Mouse (Mus musculus) heart, embryonic 15.5 days (tissue): Measurements from ENCODE around the gene Babam1. TPM values are rescaled to one million over a fixed set of nuclear protein-coding genes. Genes with fewer than 3 reads are reported as not detected.

Source experiments
- ATAC-seq: fragments of 200-750 bp; cut with Nextera tagmentation; replicated peaks from 2 replicates; pipeline ENCODE4 v1.8.0; 2017; ENCODE audit warnings: low read depth, moderate TSS enrichment; ENCODE audit not compliant: insufficient number of reproducible peaks, insufficient read depth, low FRiP score
- H3K27ac ChIP-seq: fragments of 300-500 bp; sonication (generic); 2 replicates; pipeline ENCODE4 v1.5.1; 2015; ENCODE audit warnings: mild to moderate bottlenecking, inconsistent platforms
- H3K27me3 ChIP-seq: fragments of 300-500 bp; sonication (generic); 2 replicates; pipeline ENCODE4 v1.6.1; 2015; ENCODE audit warnings: inconsistent platforms
- H3K36me3 ChIP-seq: fragments of 300-500 bp; sonication (generic); 2 replicates; pipeline ENCODE4 v1.6.1; 2015; ENCODE audit warnings: mild to moderate bottlenecking, inconsistent platforms
- H3K4me1 ChIP-seq: fragments of 300-500 bp; sonication (generic); replicated peaks from 2 replicates; pipeline ENCODE4 v1.6.1; 2015; ENCODE audit warnings: inconsistent platforms
- H3K4me2 ChIP-seq: fragments of 300-500 bp; sonication (generic); 2 replicates; pipeline ENCODE4 v1.6.1; 2015; ENCODE audit warnings: inconsistent platforms, mild to moderate bottlenecking, moderate library complexity
- H3K4me3 ChIP-seq: fragments of 300-500 bp; sonication (generic); 2 replicates; pipeline ENCODE4 v1.5.1; 2015; ENCODE audit warnings: mild to moderate bottlenecking, inconsistent platforms
- H3K9ac ChIP-seq: fragments of 300-500 bp; sonication (generic); 2 replicates; pipeline ENCODE4 v1.6.1; 2015; ENCODE audit warnings: mild to moderate bottlenecking, inconsistent platforms
- H3K9me3 ChIP-seq: fragments of 300-500 bp; sonication (generic); replicated peaks from 2 replicates; pipeline ENCODE4 v1.6.1; 2016; ENCODE audit warnings: inconsistent platforms
- WGBS: fragments of 180-500 bp; shearing (Covaris S2); methylation state at CpG from one replicate; pipeline ENCODE4 v1.1.7; 2015; ENCODE audit warnings: mixed read lengths; 5-methylcytosine and 5-hydroxymethylcytosine counted together
- polyA plus RNA-seq: library from polyadenylated mRNA; unstranded; fragments of >200 nt; fragmentation: Nextera tagmentation; extraction: Ambion mirVana; gene quantifications from 2 replicates; pipeline ENCODE4 v1.2.1, GENCODE M21; 2015

The Babam1 gene
- polyA plus RNA-seq, 1 experiment from 2014 or later: 75.5 TPM

GRCm38 (mm10) chr8:71397701-71398100 lies 1.0 kb downstream of the Babam1 start:
- no peak for ATAC-seq
- no peak overlapping the region for H3K27ac ChIP-seq
- WGBS: 83% methylated on average over 12 of the region's 12 CpGs
- no peaks in the 10 kb centered on the region for H3K27me3 ChIP-seq
- H3K9me3 ChIP-seq: no peaks in the 10 kb centered on the region
- H3K9ac ChIP-seq: peak overlapping the region; percentile 76; the same call in 1 of the 2 replicates
- H3K4me2 ChIP-seq: peak overlapping the region; percentile 84
- peak overlapping the region; percentile 64 for H3K4me3 ChIP-seq
- H3K36me3 ChIP-seq: peaks cover 13% of the 10 kb centered on the region
- H3K4me1 ChIP-seq: peaks cover 13% of the 10 kb centered on the region

- H3K4me3 ChIP-seq: no peak overlapping the region
Observed at GRCm38 (mm10) chr8:71400826-71401225, 4.2 kb downstream of the Babam1 start.

GRCm38 (mm10) chr8:71401454-71401853 lies 4.8 kb downstream of the Babam1 start:
- no peaks in the 10 kb centered on the region for H3K9me3 ChIP-seq
- no peaks in the 10 kb centered on the region for H3K27me3 ChIP-seq
- no peak for ATAC-seq
- no peak overlapping the region for H3K4me2 ChIP-seq
- no peak overlapping the region for H3K27ac ChIP-seq
- H3K36me3 ChIP-seq: peaks cover 13% of the 10 kb centered on the region
- H3K4me1 ChIP-seq: peaks cover 22% of the 10 kb centered on the region
- no peak overlapping the region for H3K4me3 ChIP-seq
- no peak overlapping the region for H3K9ac ChIP-seq

More at GRCm38 (mm10) chr8:71400826-71401225, 4.2 kb downstream of the Babam1 start:
- Histone ChIP-seq H3K27ac (no peak overlapping the region), H3K36me3 (peaks cover 13% of the 10 kb centered on the region), H3K4me1 (peaks cover 20% of the 10 kb centered on the region), H3K9ac (no peak overlapping the region), H3K9me3 (no peaks in the 10 kb centered on the region), H3K4me2 (no peak overlapping the region), H3K27me3 (no peaks in the 10 kb centered on the region)
- 82% methylated on average over 2 of the region's 2 CpGs for WGBS
- no peak for ATAC-seq

GRCm38 (mm10) chr8:71402446-71402964 lies 5.8 kb downstream of the Babam1 start:
- Histone ChIP-seq H3K4me2 (no peak overlapping the region), H3K36me3 (peaks cover 13% of the 10 kb centered on the region), H3K4me3 (no peak overlapping the region), H3K27me3 (no peaks in the 10 kb centered on the region), H3K27ac (no peak overlapping the region), H3K4me1 (peaks cover 26% of the 10 kb centered on the region), H3K9ac (no peak overlapping the region), H3K9me3 (no peaks in the 10 kb centered on the region)
- ATAC-seq: no peak
- WGBS: 86% methylated on average over 9 of the region's 9 CpGs

- Histone ChIP-seq H3K27me3 (no peaks in the 10 kb centered on the region), H3K9ac (no peak overlapping the region), H3K4me1 (peaks cover 26% of the 10 kb centered on the region), H3K36me3 (peaks cover 14% of the 10 kb centered on the region), H3K9me3 (no peaks in the 10 kb centered on the region), H3K4me3 (no peak overlapping the region), H3K4me2 (no peak overlapping the region), H3K27ac (no peak overlapping the region)
- no peak for ATAC-seq
- WGBS: 67% methylated on average over 6 of the region's 6 CpGs
Observed at GRCm38 (mm10) chr8:71403107-71403885, 6.6 kb downstream of the Babam1 start.

- 86% methylated on average over 8 of the region's 8 CpGs for WGBS
- no peak overlapping the region for H3K4me3 ChIP-seq
- H3K9ac ChIP-seq: no peak overlapping the region
- peaks cover 14% of the 10 kb centered on the region; the same call in 1 of the 2 replicates for H3K36me3 ChIP-seq
- no peak overlapping the region for H3K4me2 ChIP-seq
- no peak overlapping the region for H3K27ac ChIP-seq
- H3K27me3 ChIP-seq: no peaks in the 10 kb centered on the region
- ATAC-seq: no peak
- H3K9me3 ChIP-seq: no peaks in the 10 kb centered on the region
- peaks cover 26% of the 10 kb centered on the region for H3K4me1 ChIP-seq
Observed at GRCm38 (mm10) chr8:71404011-71404410, 7.3 kb downstream of the Babam1 start.

GRCm38 (mm10) chr8:71404951-71405351 lies 8.3 kb downstream of the Babam1 start:
- 84% methylated on average over 9 of the region's 9 CpGs for WGBS
- no peak overlapping the region for H3K9ac ChIP-seq

GRCm38 (mm10) chr8:71405401-71406098 lies 8.9 kb downstream of the Babam1 start, which contains the start of gene Ankle1:
Gene Ankle1 (plus strand): TSS chr8:71406010.
- Histone ChIP-seq H3K9me3 (no peaks in the 10 kb centered on the region), H3K4me3 (peak within 1 kb of the TSS; percentile 72), H3K9ac (peak within 1 kb of the TSS; percentile 74), H3K27ac (peak within 1 kb of the TSS; percentile 34; the same call in 1 of the 2 replicates), H3K36me3 (peaks cover 18% of the 10 kb centered on the region; the same call in 1 of the 2 replicates), H3K4me2 (peak within 1 kb of the TSS; percentile 95), H3K4me1 (peaks cover 26% of the 10 kb centered on the region), H3K27me3 (no peaks in the 10 kb centered on the region)
- 18% methylated on average over 33 of the region's 33 CpGs for WGBS
- ATAC-seq: peak; percentile 88

More at GRCm38 (mm10) chr8:71404951-71405351, 8.3 kb downstream of the Babam1 start:
- Histone ChIP-seq H3K4me3 (no peak overlapping the region), H3K9me3 (no peaks in the 10 kb centered on the region), H3K4me1 (peaks cover 26% of the 10 kb centered on the region), H3K27me3 (no peaks in the 10 kb centered on the region), H3K36me3 (peaks cover 16% of the 10 kb centered on the region; the same call in 1 of the 2 replicates), H3K27ac (no peak overlapping the region), H3K4me2 (peak overlapping the region; percentile 95; the same call in 1 of the 2 replicates)
- no peak for ATAC-seq

- WGBS: 1% methylated on average over 55 of the region's 55 CpGs
- Histone ChIP-seq H3K4me1 (peaks cover 26% of the 10 kb centered on the region), H3K4me3 (peak overlapping the region; percentile 72), H3K4me2 (peak overlapping the region; percentile 95), H3K36me3 (peaks cover 18% of the 10 kb centered on the region; the same call in 1 of the 2 replicates), H3K27me3 (no peaks in the 10 kb centered on the region), H3K9me3 (no peaks in the 10 kb centered on the region), H3K9ac (peak overlapping the region; percentile 74), H3K27ac (peak overlapping the region; percentile 34; the same call in 1 of the 2 replicates)
- peak; percentile 71; the same call in 1 of the 2 replicates for ATAC-seq
Observed at GRCm38 (mm10) chr8:71406099-71407015, 9.7 kb downstream of the Babam1 start.

- no peak for ATAC-seq
- peaks cover 18% of the 10 kb centered on the region; the same call in 1 of the 2 replicates for H3K36me3 ChIP-seq
- H3K27me3 ChIP-seq: no peaks in the 10 kb centered on the region
- 82% methylated on average over 14 of the region's 14 CpGs for WGBS
- H3K4me2 ChIP-seq: peak overlapping the region; percentile 95; the same call in 1 of the 2 replicates
- H3K9ac ChIP-seq: no peak overlapping the region
- no peaks in the 10 kb centered on the region for H3K9me3 ChIP-seq
- H3K4me3 ChIP-seq: no peak overlapping the region
- peaks cover 26% of the 10 kb centered on the region for H3K4me1 ChIP-seq
- H3K27ac ChIP-seq: no peak overlapping the region
Observed at GRCm38 (mm10) chr8:71407441-71407840, 10.8 kb downstream of the Babam1 start.
